Mouse (Mus musculus): ENCODE measurements around the gene Slc26a5.
A peak's percentile ranks its signal among the peaks of the same experiment; 100 is the strongest.

The Slc26a5 gene

DNA sequence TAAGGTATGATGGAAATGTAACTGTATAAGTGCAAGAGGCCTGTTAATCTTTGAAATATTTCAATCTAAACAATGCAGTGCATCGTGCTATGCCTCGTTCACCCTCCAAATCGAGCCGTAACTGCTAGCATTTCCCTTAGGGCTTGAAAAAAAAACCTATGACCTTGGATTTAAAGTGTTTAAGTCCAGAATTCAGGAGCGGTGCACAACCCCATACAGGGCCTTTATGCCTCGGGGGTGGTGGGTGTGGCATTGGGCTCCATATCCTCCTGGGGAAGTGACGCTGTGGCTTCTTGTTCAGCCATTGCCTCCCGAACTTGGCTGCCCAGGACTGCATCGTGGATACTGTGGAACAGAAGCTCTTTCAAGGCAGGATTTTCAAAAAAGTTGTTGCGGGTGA lies 54.5 kb downstream of the Slc26a5 start:
- DNase-seq (ENCODE audit: low spot score in 2 of 2), result no peak

DNA sequence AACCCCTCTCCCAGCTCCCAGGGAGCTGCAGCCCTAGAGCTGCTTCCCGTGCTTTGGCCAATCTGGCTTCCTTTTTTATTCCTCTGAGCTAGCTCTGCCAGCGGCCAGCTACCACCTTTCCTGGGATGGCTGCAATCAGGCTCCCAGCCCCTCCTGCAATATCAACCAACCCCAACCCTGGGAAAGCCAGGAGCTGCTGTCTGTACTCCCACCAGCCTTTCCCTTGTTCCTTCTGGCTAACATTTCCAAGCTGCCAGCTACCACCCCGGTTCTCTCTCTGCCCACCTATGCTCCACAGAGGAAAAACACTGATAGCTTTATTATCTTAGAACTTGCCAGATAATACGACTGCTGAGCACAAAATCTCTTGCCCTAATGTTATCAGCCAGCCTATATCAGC lies 60.6 kb downstream of the Slc26a5 start:
- DNase-seq (ENCODE audit: low spot score in 2 of 2), result no peak

GRCm38 (mm10) chr5:21803691-21804188 lies 61.7 kb downstream of the Slc26a5 start:
- DNase-seq (ENCODE audit: low spot score in 2 of 2), result no peak

DNA sequence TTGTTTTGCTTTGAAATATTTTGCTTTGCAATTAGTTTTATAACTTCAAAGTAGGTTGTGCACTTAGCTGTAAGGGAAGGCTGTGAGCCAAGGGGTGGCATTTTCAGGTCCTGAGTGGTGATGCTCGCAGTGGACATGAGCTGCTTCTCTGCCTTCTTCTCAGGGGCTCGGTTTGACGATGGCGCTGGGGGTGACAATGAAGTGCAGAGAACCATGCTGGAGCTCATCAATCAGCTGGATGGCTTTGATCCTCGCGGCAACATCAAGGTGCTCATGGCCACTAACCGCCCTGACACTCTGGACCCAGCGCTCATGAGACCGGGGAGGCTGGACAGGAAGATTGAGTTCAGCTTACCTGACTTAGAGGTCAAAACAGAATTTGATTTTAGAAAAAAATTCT lies 62.5 kb downstream of the Slc26a5 start:
- no peak for DNase-seq (ENCODE audit: low spot score in 2 of 2)

DNA sequence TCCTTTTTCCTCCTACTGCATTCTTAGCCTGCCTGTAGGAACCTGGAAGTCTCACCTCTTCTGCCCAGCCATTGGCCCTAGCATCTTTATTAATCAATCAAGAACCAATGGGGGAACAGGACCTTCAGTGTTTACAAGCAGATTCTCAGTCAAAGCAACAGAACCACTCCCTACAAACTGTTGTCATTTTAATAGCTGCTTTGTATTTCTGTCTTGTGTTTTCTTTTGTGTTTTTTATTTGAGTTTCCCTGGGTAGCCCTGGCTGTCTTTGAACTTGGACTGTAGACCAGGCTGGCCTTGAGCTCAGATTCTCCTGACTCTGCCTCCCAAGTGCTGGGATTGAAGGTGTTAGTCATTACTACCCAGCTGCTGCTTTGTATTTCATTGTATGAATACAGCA lies 73.2 kb downstream of the Slc26a5 start:
- no peak for DNase-seq (ENCODE audit: low spot score in 2 of 2)

GRCm38 (mm10) chr5:21789061-21789460 lies 76.3 kb downstream of the Slc26a5 start:
- no peak for DNase-seq (ENCODE audit: low spot score in 2 of 2)

GRCm38 (mm10) chr5:21787186-21788105 lies 78.0 kb downstream of the Slc26a5 start:
- no peak for DNase-seq (ENCODE audit: low spot score in 2 of 2)

GRCm38 (mm10) chr5:21786258-21787185 lies 78.9 kb downstream of the Slc26a5 start:
- DNase-seq (ENCODE audit: low spot score in 2 of 2), result peak; percentile 93 to 95

DNA sequence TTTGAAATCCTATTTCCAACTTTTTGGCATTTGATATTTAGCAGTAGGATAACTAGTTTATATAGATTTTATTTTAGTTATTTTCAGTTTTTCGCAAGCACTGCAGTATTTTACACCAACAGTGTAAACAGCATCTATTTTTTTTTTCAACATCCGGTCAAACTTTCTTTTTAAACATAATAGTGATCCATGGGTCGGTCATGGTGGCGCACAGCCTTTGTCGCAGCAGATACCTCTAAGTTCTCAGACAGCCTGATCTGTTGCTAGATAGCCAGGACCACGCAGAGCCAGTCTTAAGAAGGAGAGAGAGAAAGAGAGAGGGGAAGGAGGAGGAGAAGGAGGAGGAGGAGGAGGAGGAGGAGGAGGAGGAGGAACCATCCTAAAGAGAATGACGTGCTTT lies 79.6 kb downstream of the Slc26a5 start:
- no peak for DNase-seq (ENCODE audit: low spot score in 2 of 2)

GRCm38 (mm10) chr5:21785053-21785452 lies 80.4 kb downstream of the Slc26a5 start, which contains the start of the genes Dnajc2 and Psmc2:
Dnajc2 (minus strand) TSS chr5:21785251.
Psmc2 (plus strand) TSS chr5:21785283.
- DNase-seq (ENCODE audit: low spot score in 2 of 2), result peak; percentile 85 to 86

DNA sequence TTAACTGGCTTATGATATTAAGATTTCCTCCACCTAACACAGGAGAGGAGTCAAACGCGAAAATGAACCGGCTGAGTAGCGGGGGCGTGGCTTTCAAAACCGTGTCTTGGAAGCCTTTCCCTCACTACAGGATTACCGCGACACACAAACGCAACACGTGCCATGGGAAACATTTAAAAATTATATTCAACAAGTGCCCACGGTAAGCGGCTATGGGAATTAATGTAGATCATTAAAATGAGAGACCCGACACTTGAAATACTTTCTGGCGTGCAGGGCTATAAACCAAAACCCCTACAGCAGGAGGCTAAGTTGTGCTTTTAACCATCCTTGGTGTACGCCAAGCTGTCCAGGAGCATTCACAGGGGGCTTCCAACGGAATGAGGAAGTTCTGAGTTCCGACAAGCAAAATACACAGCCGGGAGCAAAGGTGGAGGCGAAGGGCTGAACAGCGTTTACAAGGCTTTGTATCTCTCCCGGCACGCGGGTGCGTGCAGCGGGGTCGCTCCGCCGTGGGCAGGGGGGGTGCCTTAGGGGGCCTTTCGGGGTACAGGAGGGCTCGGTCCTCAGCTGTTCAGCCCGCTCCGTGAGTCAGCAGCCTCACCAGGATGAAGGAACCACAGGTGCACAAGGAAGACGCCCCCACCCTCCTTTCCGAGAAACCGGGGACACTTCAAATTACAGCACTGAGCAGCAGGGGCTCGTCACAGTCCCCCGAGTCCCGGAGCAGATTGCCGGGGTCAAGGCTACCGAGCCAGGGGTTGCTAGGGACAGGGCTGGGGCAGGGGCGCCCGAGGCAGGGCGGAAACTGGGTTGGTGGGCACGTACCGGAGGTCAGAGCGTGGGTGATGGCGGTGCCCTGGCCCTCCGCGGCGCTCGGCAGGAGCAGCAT lies 81.0 kb downstream of the Slc26a5 start:
- peak in 1 of 2 experiments; percentile 24 for DNase-seq (ENCODE audit: low spot score in 2 of 2)

GRCm38 (mm10) chr5:21776491-21776890 lies 88.9 kb downstream of the Slc26a5 start:
- DNase-seq (ENCODE audit: low spot score in 2 of 2), result no peak

- DNase-seq (ENCODE audit: low spot score in 2 of 2), result no peak
Measured at GRCm38 (mm10) chr5:21769841-21770240, 95.6 kb downstream of the Slc26a5 start.

GRCm38 (mm10) chr5:21768506-21768905 lies 96.9 kb downstream of the Slc26a5 start:
- DNase-seq (ENCODE audit: low spot score in 2 of 2), result no peak
